In the genomic region with DNA sequence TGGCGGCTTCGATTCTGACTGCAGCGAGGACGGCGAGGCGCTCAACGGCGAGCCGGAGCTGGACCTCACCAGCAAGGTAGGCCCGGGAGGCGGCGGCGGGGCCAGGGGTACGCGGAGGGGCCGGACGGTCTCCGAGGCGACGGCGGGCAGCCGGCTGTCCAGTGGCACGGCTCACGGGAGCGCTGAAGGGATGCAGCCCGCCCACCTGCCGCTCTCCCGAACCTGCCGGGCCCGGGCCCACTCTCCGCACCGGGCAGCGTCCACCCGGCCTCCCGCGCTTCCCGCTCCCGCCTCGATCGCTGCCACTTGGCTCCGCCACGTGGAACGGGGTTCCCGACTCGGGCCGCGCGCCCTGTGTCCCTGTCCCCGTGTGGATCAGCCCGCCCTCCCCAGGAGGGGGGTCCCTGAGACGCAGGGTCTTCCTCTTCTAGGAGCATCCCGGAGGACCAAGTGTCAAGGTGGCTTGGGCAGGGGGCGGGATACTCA, we compare ENCODE assay signal across 8 mouse cellular contexts. TPM values are rescaled to one million over a fixed set of nuclear protein-coding genes. Genes with fewer than 3 reads are reported as not detected.
A peak's percentile ranks its signal among the peaks of the same experiment; 100 is the strongest.
DNase-seq lines count a peak whose midpoint lies in the region; ATAC-seq and TF ChIP-seq lines count a peak whose summit lies in the region.

No protein-coding gene starts in this region.

- H3K4me2 ChIP-seq in kidney, embryonic 16.5 days (replicated peaks; ENCODE audit: low read depth, low read length) = peak overlapping the region; percentile 76
- H3K4me2 ChIP-seq in forebrain, embryonic 11.5 days (ENCODE audit: low read depth, low read length, severe bottlenecking) = peak overlapping the region; percentile 100
- peak overlapping the region; percentile 96 for H3K4me2 ChIP-seq in hindbrain, embryonic 13.5 days
- H3K4me2 ChIP-seq in lung, embryonic 16.5 days (ENCODE audit: low read depth, low read length) = peak overlapping the region; percentile 98
- peak overlapping the region; percentile 97 for H3K4me2 ChIP-seq in stomach, embryonic 16.5 days (ENCODE audit: low read depth, low read length)

- peak overlapping the region; percentile 91 for H3K4me3 ChIP-seq in kidney, embryonic 16.5 days (ENCODE audit: low read length)
- peak overlapping the region; percentile 86 for H3K4me3 ChIP-seq in forebrain, embryonic 11.5 days (ENCODE audit: low read depth, low read length)
- H3K4me3 ChIP-seq in hindbrain, embryonic 13.5 days = peak overlapping the region; percentile 70
- peak overlapping the region; percentile 89 for H3K4me3 ChIP-seq in lung, embryonic 16.5 days (ENCODE audit: low read length)
- peak overlapping the region; percentile 87 for H3K4me3 ChIP-seq in stomach, embryonic 16.5 days (replicated peaks; ENCODE audit: low read length)

- CTCF ChIA-PET in Patski (lab: Charles Lee) = no interaction called here

- in situ Hi-C loops in Patski (cut with MboI; ENCODE audit: low pct_unique_long_range_greater_than_20kb) = no loop called here

- no peak for DNase-seq in kidney, postnatal 14 days
- DNase-seq in Patski (ENCODE audit: low read depth, low spot score) = no peak
- no peak for DNase-seq in forebrain, embryonic 11.5 days (ENCODE audit: low spot score)

- H3K27ac ChIP-seq in kidney, embryonic 16.5 days (ENCODE audit: low read length) = peak overlapping the region; percentile 75
- peak overlapping the region; percentile 87 for H3K27ac ChIP-seq in forebrain, embryonic 11.5 days (ENCODE audit: low read depth, low read length)
- H3K27ac ChIP-seq in hindbrain, embryonic 13.5 days = peak overlapping the region; percentile 91
- peak overlapping the region; percentile 71 for H3K27ac ChIP-seq in lung, embryonic 16.5 days (ENCODE audit: low read length)
- H3K27ac ChIP-seq in stomach, embryonic 16.5 days (ENCODE audit: low read length) = peak overlapping the region; percentile 71

- H3K9me3 ChIP-seq in kidney, embryonic 16.5 days (ENCODE audit: low read length) = no peaks in the 10 kb centered on the region
- H3K9me3 ChIP-seq in forebrain, embryonic 11.5 days (ENCODE audit: control insufficient read depth, low read length) = no peaks in the 10 kb centered on the region
- H3K9me3 ChIP-seq in hindbrain, embryonic 13.5 days = no peaks in the 10 kb centered on the region
- no peaks in the 10 kb centered on the region for H3K9me3 ChIP-seq in lung, embryonic 16.5 days (ENCODE audit: control insufficient read depth, low read length)
- no peaks in the 10 kb centered on the region for H3K9me3 ChIP-seq in stomach, embryonic 16.5 days (replicated peaks; ENCODE audit: control insufficient read depth, low read length)

- peak; percentile 9 for ATAC-seq in kidney, embryonic 16.5 days (ENCODE audit: low FRiP score, low TSS enrichment)
- peak; percentile 10 for ATAC-seq in Patski
- peak; percentile 48 for ATAC-seq in forebrain, embryonic 11.5 days (replicated peaks; ENCODE audit: low FRiP score)
- ATAC-seq in hindbrain, embryonic 13.5 days (ENCODE audit: low FRiP score) = no peak
- peak; percentile 5 for ATAC-seq in lung, embryonic 16.5 days (ENCODE audit: low read depth)
- ATAC-seq in stomach, embryonic 16.5 days (ENCODE audit: insufficient read depth, low FRiP score) = peak; percentile 1; the same call in 1 of the 2 replicates
- no peak for ATAC-seq in activated CD4-positive, CD25-positive, alpha-beta regulatory T cell, adult 4 months

- H3K4me1 ChIP-seq in kidney, embryonic 16.5 days (ENCODE audit: insufficient read depth, low read length) = peaks cover 48% of the 10 kb centered on the region
- peaks cover 7% of the 10 kb centered on the region; the same call in 1 of the 2 replicates for H3K4me1 ChIP-seq in forebrain, embryonic 11.5 days (replicated peaks; ENCODE audit: control insufficient read depth, insufficient read depth, low read length)
- H3K4me1 ChIP-seq in hindbrain, embryonic 13.5 days (replicated peaks) = peaks cover 46% of the 10 kb centered on the region
- peaks cover 22% of the 10 kb centered on the region for H3K4me1 ChIP-seq in lung, embryonic 16.5 days (replicated peaks; ENCODE audit: control insufficient read depth, insufficient read depth, low read length)
- H3K4me1 ChIP-seq in stomach, embryonic 16.5 days (ENCODE audit: control insufficient read depth, insufficient read depth, low read length) = peaks cover 19% of the 10 kb centered on the region

- no peak for TF ChIP-seq CTCF in Patski (IDR thresholded peaks at IDR 0.05)

- H3K9ac ChIP-seq in kidney, embryonic 16.5 days (replicated peaks; ENCODE audit: low read length) = peak overlapping the region; percentile 91
- H3K9ac ChIP-seq in forebrain, embryonic 11.5 days (ENCODE audit: low read length) = peak overlapping the region; percentile 94
- peak overlapping the region; percentile 87 for H3K9ac ChIP-seq in hindbrain, embryonic 13.5 days
- peak overlapping the region; percentile 94 for H3K9ac ChIP-seq in lung, embryonic 16.5 days (ENCODE audit: low read length)
- H3K9ac ChIP-seq in stomach, embryonic 16.5 days (ENCODE audit: low read length) = peak overlapping the region; percentile 92

- no peaks in the 10 kb centered on the region for H3K27me3 ChIP-seq in kidney, embryonic 16.5 days (ENCODE audit: insufficient read depth, low read length)
- H3K27me3 ChIP-seq in Patski = no peaks in the 10 kb centered on the region
- H3K27me3 ChIP-seq in forebrain, embryonic 11.5 days (ENCODE audit: control insufficient read depth, insufficient read depth, low read length) = no peaks in the 10 kb centered on the region
- H3K27me3 ChIP-seq in hindbrain, embryonic 13.5 days = no peaks in the 10 kb centered on the region
- no peaks in the 10 kb centered on the region for H3K27me3 ChIP-seq in lung, embryonic 16.5 days (ENCODE audit: control insufficient read depth, insufficient read depth, low read depth, low read length)
- H3K27me3 ChIP-seq in stomach, embryonic 16.5 days (ENCODE audit: control insufficient read depth, insufficient read depth, low read length) = no peaks in the 10 kb centered on the region

- WGBS in kidney, embryonic 16.5 days = 0% methylated on average over 45 of the region's 53 CpGs
- 0% methylated on average over 42 of the region's 53 CpGs for WGBS in forebrain, embryonic 11.5 days
- under 1% methylated on average over 43 of the region's 53 CpGs for WGBS in hindbrain, embryonic 13.5 days
- 0% methylated on average over 40 of the region's 53 CpGs for WGBS in lung, embryonic 16.5 days
- WGBS in stomach, embryonic 16.5 days = under 1% methylated on average over 53 of the region's 53 CpGs

- POLR2A ChIA-PET in Patski (lab: Charles Lee) = no interaction called here

- H3K36me3 ChIP-seq in kidney, embryonic 16.5 days (ENCODE audit: insufficient read depth, low read length) = 0 out of 2 replicates have a peak, but pooled peaks cover 3% of the 10 kb centered on the region
- no peaks in the 10 kb centered on the region for H3K36me3 ChIP-seq in forebrain, embryonic 11.5 days (ENCODE audit: control insufficient read depth, insufficient read depth, low read length)
- peaks cover 12% of the 10 kb centered on the region; the same call in 1 of the 2 replicates for H3K36me3 ChIP-seq in hindbrain, embryonic 13.5 days
- peaks cover 3% of the 10 kb centered on the region; the same call in 1 of the 2 replicates for H3K36me3 ChIP-seq in lung, embryonic 16.5 days (ENCODE audit: control insufficient read depth, insufficient read depth, low read length)
- H3K36me3 ChIP-seq in stomach, embryonic 16.5 days (ENCODE audit: control insufficient read depth, insufficient read depth, low read length) = no peaks in the 10 kb centered on the region

RNA-seq across cellular contexts. Expression of a gene that starts 0.4 kb away (rescaled TPM):
- polyA plus RNA-seq in kidney, embryonic 16.5 days (2015; fragmentation: Nextera tagmentation; extraction: Ambion mirVana) = 32.7 and 36.6 TPM in 2 replicates
- polyA plus RNA-seq in Patski (2021) = 33.4 TPM
- polyA plus RNA-seq in forebrain, embryonic 11.5 days (2014; fragmentation: Nextera tagmentation; extraction: Ambion mirVana) = 53.4 and 54.3 TPM in 2 replicates
- polyA plus RNA-seq in hindbrain, embryonic 13.5 days (2015; fragmentation: Nextera tagmentation; extraction: Ambion mirVana) = 44.8 and 45.2 TPM in 2 replicates
- polyA plus RNA-seq in lung, embryonic 16.5 days (2015; fragmentation: Nextera tagmentation; extraction: Ambion mirVana) = 30.1 and 30.4 TPM in 2 replicates
- polyA plus RNA-seq in stomach, embryonic 16.5 days (2015; fragmentation: Nextera tagmentation; extraction: Ambion mirVana) = 24.0 and 24.6 TPM in 2 replicates
- polyA plus RNA-seq in activated CD4-positive, CD25-positive, alpha-beta regulatory T cell, adult 4 months (2017; shearing (Covaris generic)) = 10 to 100 TPM; 21.2 to 24.9 TPM

RNA-seq across cellular contexts. Expression of a gene that starts 3.3 kb away (rescaled TPM):
- 18.2 and 19.6 TPM in 2 replicates for polyA plus RNA-seq in kidney, embryonic 16.5 days (2015; fragmentation: Nextera tagmentation; extraction: Ambion mirVana)
- 43.4 TPM for polyA plus RNA-seq in Patski (2021)
- polyA plus RNA-seq in forebrain, embryonic 11.5 days (2014; fragmentation: Nextera tagmentation; extraction: Ambion mirVana) = 13.4 and 13.8 TPM in 2 replicates
- polyA plus RNA-seq in hindbrain, embryonic 13.5 days (2015; fragmentation: Nextera tagmentation; extraction: Ambion mirVana) = 19.1 and 20.2 TPM in 2 replicates
- 15.8 and 16.1 TPM in 2 replicates for polyA plus RNA-seq in lung, embryonic 16.5 days (2015; fragmentation: Nextera tagmentation; extraction: Ambion mirVana)
- polyA plus RNA-seq in stomach, embryonic 16.5 days (2015; fragmentation: Nextera tagmentation; extraction: Ambion mirVana) = 16.1 and 16.6 TPM in 2 replicates
- 1 to 10 TPM; 2.9 to 3.6 TPM for polyA plus RNA-seq in activated CD4-positive, CD25-positive, alpha-beta regulatory T cell, adult 4 months (2017; shearing (Covaris generic))

RNA-seq across cellular contexts. Expression of a gene that starts 20.4 kb away (rescaled TPM):
- 262 and 263 TPM in 2 replicates for polyA plus RNA-seq in kidney, embryonic 16.5 days (2015; fragmentation: Nextera tagmentation; extraction: Ambion mirVana)
- polyA plus RNA-seq in Patski (2021) = 201 TPM
- polyA plus RNA-seq in forebrain, embryonic 11.5 days (2014; fragmentation: Nextera tagmentation; extraction: Ambion mirVana) = 271 and 288 TPM in 2 replicates
- polyA plus RNA-seq in hindbrain, embryonic 13.5 days (2015; fragmentation: Nextera tagmentation; extraction: Ambion mirVana) = 246 and 253 TPM in 2 replicates
- polyA plus RNA-seq in lung, embryonic 16.5 days (2015; fragmentation: Nextera tagmentation; extraction: Ambion mirVana) = 225 and 239 TPM in 2 replicates
- 231 and 236 TPM in 2 replicates for polyA plus RNA-seq in stomach, embryonic 16.5 days (2015; fragmentation: Nextera tagmentation; extraction: Ambion mirVana)
- polyA plus RNA-seq in activated CD4-positive, CD25-positive, alpha-beta regulatory T cell, adult 4 months (2017; shearing (Covaris generic)) = 100 to 1,000 TPM; 217 to 224 TPM

RNA-seq across cellular contexts. Expression of a gene that starts 32.1 kb away (rescaled TPM):
- polyA plus RNA-seq in kidney, embryonic 16.5 days (2015; fragmentation: Nextera tagmentation; extraction: Ambion mirVana) = 59.5 and 59.8 TPM in 2 replicates
- polyA plus RNA-seq in Patski (2021) = 46.0 TPM
- 78.8 and 81.6 TPM in 2 replicates for polyA plus RNA-seq in forebrain, embryonic 11.5 days (2014; fragmentation: Nextera tagmentation; extraction: Ambion mirVana)
- polyA plus RNA-seq in hindbrain, embryonic 13.5 days (2015; fragmentation: Nextera tagmentation; extraction: Ambion mirVana) = 84.2 and 85.8 TPM in 2 replicates
- polyA plus RNA-seq in lung, embryonic 16.5 days (2015; fragmentation: Nextera tagmentation; extraction: Ambion mirVana) = 72.4 and 73.0 TPM in 2 replicates
- polyA plus RNA-seq in stomach, embryonic 16.5 days (2015; fragmentation: Nextera tagmentation; extraction: Ambion mirVana) = 48.0 and 48.1 TPM in 2 replicates
- polyA plus RNA-seq in activated CD4-positive, CD25-positive, alpha-beta regulatory T cell, adult 4 months (2017; shearing (Covaris generic)) = 10 to 100 TPM; 16.2 to 17.6 TPM

RNA-seq across cellular contexts. Expression of a gene that starts 32.3 kb away (rescaled TPM):
- polyA plus RNA-seq in kidney, embryonic 16.5 days (2015; fragmentation: Nextera tagmentation; extraction: Ambion mirVana) = 1.1 and 1.4 TPM in 2 replicates
- 4.6 TPM for polyA plus RNA-seq in Patski (2021)
- polyA plus RNA-seq in forebrain, embryonic 11.5 days (2014; fragmentation: Nextera tagmentation; extraction: Ambion mirVana) = 4.5 and 4.7 TPM in 2 replicates
- polyA plus RNA-seq in hindbrain, embryonic 13.5 days (2015; fragmentation: Nextera tagmentation; extraction: Ambion mirVana) = 5.4 and 5.6 TPM in 2 replicates
- polyA plus RNA-seq in lung, embryonic 16.5 days (2015; fragmentation: Nextera tagmentation; extraction: Ambion mirVana) = 1.4 and 1.8 TPM in 2 replicates
- polyA plus RNA-seq in stomach, embryonic 16.5 days (2015; fragmentation: Nextera tagmentation; extraction: Ambion mirVana) = 0.92 and 1.1 TPM in 2 replicates
- under 1 TPM in 1 of 2 experiments, not detected in 1; 0.26 TPM for polyA plus RNA-seq in activated CD4-positive, CD25-positive, alpha-beta regulatory T cell, adult 4 months (2017; shearing (Covaris generic))

Comparison
In these comparisons a context has a peak if more than half of its experiments do, and no peak if none do; other contexts are left out.
1. ATAC-seq: peak in kidney, embryonic 16.5 days (single experiment), Patski (single experiment), forebrain, embryonic 11.5 days (single experiment), lung, embryonic 16.5 days (single experiment) and stomach, embryonic 16.5 days (single experiment); none in hindbrain, embryonic 13.5 days (single experiment) and activated CD4-positive, CD25-positive, alpha-beta regulatory T cell, adult 4 months (single experiment).
2. Peak in every context shown above with its lines, with median percentiles within 50 percentile points of each other: H3K27ac ChIP-seq, H3K4me2 ChIP-seq, H3K4me3 ChIP-seq and H3K9ac ChIP-seq.